Mouse (Mus musculus) cerebellum, adult 2 months (tissue): ENCODE results near the gene Olfr509. TPM values are rescaled to one million over a fixed set of nuclear protein-coding genes. Genes with fewer than 3 reads are reported as not detected.
"Not testable (repeated sequence)": the region's sequence is repeated elsewhere in the genome, so short reads cannot be mapped to it uniquely, and the experiment has no call there.

Experiments used
- DNase-seq, 2 experiments: peaks; one replicate each; pipeline ENCODE4 v3.0.0; 2021
- H3K27ac ChIP-seq: fragments of 200-500 bp; 2 replicates; pipeline ENCODE4 v1.5.1; 2012; ENCODE audit warnings: low read length, control low read depth, inconsistent platforms; ENCODE audit not compliant: insufficient read depth
- H3K27me3 ChIP-seq: fragments of 200-500 bp; 2 replicates; pipeline ENCODE4 v1.6.1; 2012; ENCODE audit warnings: inconsistent platforms, mild to moderate bottlenecking, low read length, moderate library complexity; ENCODE audit not compliant: control insufficient read depth, insufficient read depth
- H3K4me1 ChIP-seq: fragments of 200-500 bp; 2 replicates; pipeline ENCODE4 v1.6.1; 2011; ENCODE audit warnings: low read length; ENCODE audit not compliant: control insufficient read depth, insufficient read depth
- H3K4me3 ChIP-seq: fragments of 200-500 bp; replicated peaks from 2 replicates; pipeline ENCODE3; 2011; ENCODE audit warnings: mild to moderate bottlenecking, low read depth, low read length, control low read depth; ENCODE audit not compliant: insufficient read depth
- CTCF ChIP-seq: fragments of 200-500 bp; IDR thresholded peaks from 2 replicates; pipeline ENCODE4 v1.5.1; 2011; ENCODE audit warnings: low read depth, mild to moderate bottlenecking, control low read depth, low read length, moderate library complexity, borderline replicate concordance; ENCODE audit not compliant: insufficient read depth
- POLR2A ChIP-seq: fragments of 200-500 bp; IDR thresholded peaks from 2 replicates; pipeline ENCODE4 v1.6.1; 2011; ENCODE audit warnings: low read length, control low read depth, borderline replicate concordance; ENCODE audit not compliant: insufficient read depth
- WGBS: fragments of 180-500 bp; shearing (Covaris S2); methylation state at CpG from one replicate; pipeline ENCODE4 v1.1.7; 2018; 5-methylcytosine and 5-hydroxymethylcytosine counted together
- polyA plus RNA-seq: library from polyadenylated mRNA; depleted of rRNA; stranded (reverse); fragments of >200 nt; gene quantifications from 2 replicates; pipeline ENCODE4 v1.2.3, GENCODE M21; 2012; rRNA removed

The Olfr509 gene
- polyA plus RNA-seq, 1 experiment, result not detected

GRCm38 (mm10) chr7:108614110-108614509 is 37.6 kb downstream of the Olfr509 start:
- Histone ChIP-seq H3K27ac (no peak overlapping the region), H3K4me1 (no peaks in the 10 kb centered on the region), H3K27me3 (no peaks in the 10 kb centered on the region), H3K4me3 (no peak overlapping the region)
- DNase-seq, result no peak
- TF ChIP-seq POLR2A, result no peak
- no peak for TF ChIP-seq CTCF
- 86% methylated on average over 2 of the region's 2 CpGs for WGBS

GRCm38 (mm10) chr7:108610487-108610886 is 41.2 kb downstream of the Olfr509 start, which contains the start of gene Olfr506:
Gene Olfr506, plus strand, starts transcription at chr7:108610787.
- Histone ChIP-seq H3K4me1 (no peaks in the 10 kb centered on the region), H3K27ac (no peak within 1 kb of the TSS), H3K27me3 (no peaks in the 10 kb centered on the region), H3K4me3 (no peak within 1 kb of the TSS)
- no peak for DNase-seq
- TF ChIP-seq POLR2A (no peak), CTCF (no peak)

- DNase-seq, H3K27ac ChIP-seq, H3K27me3 ChIP-seq, H3K4me1 ChIP-seq, H3K4me3 ChIP-seq: not testable (repeated sequence)
- 70% methylated on average over 3 of the region's 3 CpGs for WGBS
Measured at GRCm38 (mm10) chr7:108601916-108602315, 49.8 kb downstream of the Olfr509 start.

Other genes starting within 250 kb of the Olfr509 start
- gene Olfr497, start 231.5 kb downstream of the Olfr509 start, polyA plus RNA-seq, result not detected in 2 replicates
- not detected in 2 replicates for gene Olfr498, start 186.6 kb downstream of the Olfr509 start, polyA plus RNA-seq
- gene Olfr502, start 126.8 kb downstream of the Olfr509 start, polyA plus RNA-seq, result not detected in 2 replicates
- gene Olfr503, start 107.4 kb downstream of the Olfr509 start, polyA plus RNA-seq, result not detected in 2 replicates
- gene Olfr504, start 86.1 kb downstream of the Olfr509 start, polyA plus RNA-seq, result not detected in 2 replicates
- gene Olfr506, start 41.1 kb downstream of the Olfr509 start, polyA plus RNA-seq, result not detected in 2 replicates
- gene Olfr507, start 30.1 kb downstream of the Olfr509 start, polyA plus RNA-seq, result not detected in 2 replicates
- gene Olfr508, start 21.9 kb downstream of the Olfr509 start, polyA plus RNA-seq, result not detected in 2 replicates
- gene Olfr510, start 14.5 kb upstream of the Olfr509 start, polyA plus RNA-seq, result not detected in 2 replicates
- gene Olfr512, start 61.4 kb upstream of the Olfr509 start, polyA plus RNA-seq, result not detected in 2 replicates
- gene Olfr513, start 99.1 kb upstream of the Olfr509 start, polyA plus RNA-seq, result not detected in 2 replicates
- not detected in 2 replicates for gene Olfr514, start 174.1 kb upstream of the Olfr509 start, polyA plus RNA-seq
- gene Olfr516, start 198.6 kb upstream of the Olfr509 start, polyA plus RNA-seq, result not detected in 2 replicates
- not detected in 2 replicates for gene Olfr517, start 220.5 kb upstream of the Olfr509 start, polyA plus RNA-seq
- not detected in 2 replicates for gene Olfr518, start 233.1 kb upstream of the Olfr509 start, polyA plus RNA-seq
- not detected in 2 replicates for gene Olfr519, start 242.5 kb upstream of the Olfr509 start, polyA plus RNA-seq